Mouse (Mus musculus): ENCODE measurements around the gene Cdh4. TPM values are rescaled to one million over a fixed set of nuclear protein-coding genes. Genes with fewer than 3 reads are reported as not detected.

The Cdh4 gene
- polyA plus RNA-seq, 1 experiment from 2014 or later, result 0.99 TPM

- Histone ChIP-seq H3K36me3 (no peaks in the 10 kb centered on the region), H3K4me3 (no peak overlapping the region), H3K4me1 (0 out of 2 replicates have a peak, but pooled peaks cover 5% of the 10 kb centered on the region), H3K27ac (no peak overlapping the region), H3K27me3 (ENCODE audit: insufficient read depth, poor library complexity, severe bottlenecking) (no peaks in the 10 kb centered on the region), H3K9me3 (no peaks in the 10 kb centered on the region)
- no peak for DNase-seq (ENCODE audit: low spot score)
- 81% methylated on average over 2 of the region's 2 CpGs for WGBS
Observed at GRCm38 (mm10) chr2:179896949-179897348, 454.7 kb downstream of the Cdh4 start.

GRCm38 (mm10) chr2:179912911-179913310 lies 470.7 kb downstream of the Cdh4 start:
- no peaks in the 10 kb centered on the region for H3K9me3 ChIP-seq
- no peak for DNase-seq (ENCODE audit: low spot score)
- WGBS, result 82% methylated on average over 12 of the region's 12 CpGs
- H3K4me1 ChIP-seq, result no peaks in the 10 kb centered on the region
- H3K27ac ChIP-seq, result no peak overlapping the region
- H3K36me3 ChIP-seq, result peaks cover 51% of the 10 kb centered on the region
- no peak overlapping the region for H3K4me3 ChIP-seq
- no peaks in the 10 kb centered on the region for H3K27me3 ChIP-seq (ENCODE audit: insufficient read depth, poor library complexity, severe bottlenecking)

GRCm38 (mm10) chr2:179913349-179913748 lies 471.1 kb downstream of the Cdh4 start:
- H3K27me3 ChIP-seq (ENCODE audit: insufficient read depth, poor library complexity, severe bottlenecking), result no peaks in the 10 kb centered on the region
- no peaks in the 10 kb centered on the region for H3K4me1 ChIP-seq
- DNase-seq (ENCODE audit: low spot score), result no peak
- H3K9me3 ChIP-seq, result no peaks in the 10 kb centered on the region
- no peak overlapping the region for H3K4me3 ChIP-seq
- H3K27ac ChIP-seq, result no peak overlapping the region
- 83% methylated on average over 15 of the region's 15 CpGs for WGBS
- peaks cover 51% of the 10 kb centered on the region for H3K36me3 ChIP-seq

- H3K27me3 ChIP-seq (ENCODE audit: insufficient read depth, poor library complexity, severe bottlenecking), result no peaks in the 10 kb centered on the region
- WGBS, result 87% methylated on average over 2 of the region's 2 CpGs
- no peak overlapping the region for H3K4me3 ChIP-seq
Observed at GRCm38 (mm10) chr2:179914246-179914645, 472.0 kb downstream of the Cdh4 start.

GRCm38 (mm10) chr2:179916877-179917673 lies 474.8 kb downstream of the Cdh4 start:
- no peak overlapping the region for H3K27ac ChIP-seq
- H3K9me3 ChIP-seq, result no peaks in the 10 kb centered on the region
- H3K4me1 ChIP-seq, result no peaks in the 10 kb centered on the region
- H3K4me3 ChIP-seq, result no peak overlapping the region
- WGBS, result 43% methylated on average over 5 of the region's 5 CpGs
- H3K36me3 ChIP-seq, result peaks cover 73% of the 10 kb centered on the region
- no peaks in the 10 kb centered on the region for H3K27me3 ChIP-seq (ENCODE audit: insufficient read depth, poor library complexity, severe bottlenecking)
- DNase-seq (ENCODE audit: low spot score), result peak; percentile 81

More at GRCm38 (mm10) chr2:179914246-179914645, 472.0 kb downstream of the Cdh4 start:
- Histone ChIP-seq H3K36me3 (peaks cover 56% of the 10 kb centered on the region), H3K4me1 (no peaks in the 10 kb centered on the region), H3K9me3 (no peaks in the 10 kb centered on the region), H3K27ac (no peak overlapping the region)
- DNase-seq (ENCODE audit: low spot score), result no peak

GRCm38 (mm10) chr2:179920042-179920441 lies 477.8 kb downstream of the Cdh4 start:
- DNase-seq (ENCODE audit: low spot score), result no peak

GRCm38 (mm10) chr2:179921021-179921653 lies 478.9 kb downstream of the Cdh4 start:
- Histone ChIP-seq H3K4me1 (no peaks in the 10 kb centered on the region), H3K36me3 (peaks cover 81% of the 10 kb centered on the region), H3K9me3 (no peaks in the 10 kb centered on the region), H3K27ac (no peak overlapping the region), H3K4me3 (no peak overlapping the region), H3K27me3 (ENCODE audit: insufficient read depth, poor library complexity, severe bottlenecking) (no peaks in the 10 kb centered on the region)
- no peak for DNase-seq (ENCODE audit: low spot score)
- WGBS, result 90% methylated on average over 8 of the region's 8 CpGs

More at GRCm38 (mm10) chr2:179920042-179920441, 477.8 kb downstream of the Cdh4 start:
- 89% methylated on average over 4 of the region's 4 CpGs for WGBS
- H3K9me3 ChIP-seq, result no peaks in the 10 kb centered on the region
- H3K4me3 ChIP-seq, result no peak overlapping the region
- no peak overlapping the region for H3K27ac ChIP-seq
- no peaks in the 10 kb centered on the region for H3K4me1 ChIP-seq
- H3K27me3 ChIP-seq (ENCODE audit: insufficient read depth, poor library complexity, severe bottlenecking), result no peaks in the 10 kb centered on the region
- peaks cover 75% of the 10 kb centered on the region for H3K36me3 ChIP-seq

GRCm38 (mm10) chr2:179924038-179924437 lies 481.8 kb downstream of the Cdh4 start:
- DNase-seq (ENCODE audit: low spot score), result no peak
- Histone ChIP-seq H3K9me3 (no peaks in the 10 kb centered on the region), H3K36me3 (peaks cover 90% of the 10 kb centered on the region), H3K4me1 (no peaks in the 10 kb centered on the region), H3K27me3 (ENCODE audit: insufficient read depth, poor library complexity, severe bottlenecking) (no peaks in the 10 kb centered on the region), H3K27ac (no peak overlapping the region), H3K4me3 (no peak overlapping the region)
- WGBS, result 88% methylated on average over 6 of the region's 6 CpGs

GRCm38 (mm10) chr2:179929166-179929565 lies 486.9 kb downstream of the Cdh4 start:
- no peak overlapping the region for H3K27ac ChIP-seq
- DNase-seq (ENCODE audit: low spot score), result no peak
- 96% methylated on average over 13 of the region's 13 CpGs for WGBS

GRCm38 (mm10) chr2:179931741-179932140 lies 489.5 kb downstream of the Cdh4 start:
- H3K27ac ChIP-seq, result no peak overlapping the region
- H3K4me1 ChIP-seq, result peaks cover 16% of the 10 kb centered on the region
- H3K36me3 ChIP-seq, result peaks cover 71% of the 10 kb centered on the region
- H3K4me3 ChIP-seq, result no peak overlapping the region
- no peaks in the 10 kb centered on the region for H3K9me3 ChIP-seq
- DNase-seq (ENCODE audit: low spot score), result no peak
- no peaks in the 10 kb centered on the region for H3K27me3 ChIP-seq (ENCODE audit: insufficient read depth, poor library complexity, severe bottlenecking)
- WGBS, result 92% methylated on average over 16 of the region's 16 CpGs

More at GRCm38 (mm10) chr2:179929166-179929565, 486.9 kb downstream of the Cdh4 start:
- no peaks in the 10 kb centered on the region for H3K9me3 ChIP-seq
- H3K4me3 ChIP-seq, result no peak overlapping the region
- 0 out of 2 replicates have a peak, but pooled peaks cover 5% of the 10 kb centered on the region for H3K4me1 ChIP-seq
- peaks cover 84% of the 10 kb centered on the region for H3K36me3 ChIP-seq
- no peaks in the 10 kb centered on the region for H3K27me3 ChIP-seq (ENCODE audit: insufficient read depth, poor library complexity, severe bottlenecking)

- 73% methylated on average over 3 of the region's 3 CpGs for WGBS
- H3K4me1 ChIP-seq, result peaks cover 26% of the 10 kb centered on the region
- no peak overlapping the region for H3K4me3 ChIP-seq
- no peaks in the 10 kb centered on the region for H3K27me3 ChIP-seq (ENCODE audit: insufficient read depth, poor library complexity, severe bottlenecking)
- no peak overlapping the region for H3K27ac ChIP-seq
- DNase-seq (ENCODE audit: low spot score), result no peak
- H3K9me3 ChIP-seq, result no peaks in the 10 kb centered on the region
- peaks cover 58% of the 10 kb centered on the region for H3K36me3 ChIP-seq
Observed at GRCm38 (mm10) chr2:179934165-179934564, 491.9 kb downstream of the Cdh4 start.

GRCm38 (mm10) chr2:179937091-179937490 lies 494.9 kb downstream of the Cdh4 start:
- peaks cover 46% of the 10 kb centered on the region for H3K4me1 ChIP-seq
- no peak for DNase-seq (ENCODE audit: low spot score)
- WGBS, result 73% methylated on average over 4 of the region's 4 CpGs
- no peaks in the 10 kb centered on the region for H3K27me3 ChIP-seq (ENCODE audit: insufficient read depth, poor library complexity, severe bottlenecking)
- H3K36me3 ChIP-seq, result peaks cover 32% of the 10 kb centered on the region
- no peaks in the 10 kb centered on the region for H3K9me3 ChIP-seq
- H3K4me3 ChIP-seq, result no peak overlapping the region
- H3K27ac ChIP-seq, result no peak overlapping the region

GRCm38 (mm10) chr2:179941696-179942095 lies 499.5 kb downstream of the Cdh4 start:
- H3K4me3 ChIP-seq, result no peak overlapping the region
- no peak for DNase-seq (ENCODE audit: low spot score)
- no peak overlapping the region for H3K27ac ChIP-seq
- WGBS, result 100% methylated on average over 1 of the region's 1 CpGs
- no peaks in the 10 kb centered on the region for H3K27me3 ChIP-seq (ENCODE audit: insufficient read depth, poor library complexity, severe bottlenecking)
- H3K4me1 ChIP-seq, result peaks cover 73% of the 10 kb centered on the region
- 0 out of 2 replicates have a peak, but pooled peaks cover 3% of the 10 kb centered on the region for H3K36me3 ChIP-seq
- no peaks in the 10 kb centered on the region for H3K9me3 ChIP-seq

All from heart, embryonic 10.5 days (tissue).